30 mouse cellular contexts compared by ENCODE assay signal in genomic region chr6:99620471-99620870, GRCm38 (mm10). TPM values are rescaled to one million over a fixed set of nuclear protein-coding genes. Genes with fewer than 3 reads are reported as not detected.
A peak's percentile ranks its signal among the peaks of the same experiment; 100 is the strongest.
DNase-seq lines count a peak whose midpoint lies in the region; ATAC-seq and TF ChIP-seq lines count a peak whose summit lies in the region.
"Had no signal": no experiment of that assay in that cellular context is flagged by ENCODE, and none has a peak within 500 bp of the region (broad histone marks: within the 10 kb centered on the region; RNA-seq: fewer than 3 reads in every experiment).

No protein-coding gene starts in this region.

- 37% methylated on average over 7 of the region's 7 CpGs for WGBS in kidney, embryonic 16.5 days
- WGBS in limb, embryonic 14.5 days, result 31% methylated on average over 7 of the region's 7 CpGs
- 81% methylated on average over 7 of the region's 7 CpGs for WGBS in forebrain, embryonic 13.5 days

- no peak overlapping the region for H3K9ac ChIP-seq in kidney, embryonic 16.5 days (replicated peaks; ENCODE audit: low read length)
- no peak overlapping the region for H3K9ac ChIP-seq in limb, embryonic 14.5 days (ENCODE audit: low read depth, low read length, severe bottlenecking)
- H3K9ac ChIP-seq in forebrain, embryonic 13.5 days, result no peak overlapping the region
- H3K9ac ChIP-seq: forebrain, embryonic 12.5 days; heart, embryonic 13.5 days; hindbrain, embryonic 15.5 days; liver, embryonic 12.5 days; liver, postnatal 0 days had no signal

- H3K27ac ChIP-seq in kidney, embryonic 16.5 days (ENCODE audit: low read length), result peak overlapping the region; percentile 78; the same call in 1 of the 2 replicates
- no peak overlapping the region; the same call in 1 of the 2 replicates for H3K27ac ChIP-seq in limb, embryonic 14.5 days (replicated peaks; ENCODE audit: low read depth, low read length)
- no peak overlapping the region for H3K27ac ChIP-seq in forebrain, embryonic 13.5 days
- H3K27ac ChIP-seq: forebrain, embryonic 12.5 days; heart, adult 2 months; heart, embryonic 13.5 days; hindbrain, embryonic 10.5 days; hindbrain, embryonic 15.5 days; liver, embryonic 12.5 days had no signal

- H3K27me3 ChIP-seq in kidney, embryonic 16.5 days (ENCODE audit: insufficient read depth, low read length), result no peaks in the 10 kb centered on the region
- H3K27me3 ChIP-seq in limb, embryonic 14.5 days (ENCODE audit: control insufficient read depth, insufficient read depth, low read length), result no peaks in the 10 kb centered on the region
- no peaks in the 10 kb centered on the region for H3K27me3 ChIP-seq in forebrain, embryonic 13.5 days
- H3K27me3 ChIP-seq: forebrain, embryonic 12.5 days; heart, embryonic 13.5 days; liver, embryonic 12.5 days had no signal

- no peak overlapping the region for H3K4me2 ChIP-seq in kidney, embryonic 16.5 days (replicated peaks; ENCODE audit: low read depth, low read length)
- peak overlapping the region; percentile 5; the same call in 1 of the 2 replicates for H3K4me2 ChIP-seq in limb, embryonic 14.5 days (replicated peaks; ENCODE audit: low read depth, low read length, severe bottlenecking)
- no peak overlapping the region for H3K4me2 ChIP-seq in forebrain, embryonic 13.5 days
- H3K4me2 ChIP-seq: forebrain, embryonic 12.5 days; heart, embryonic 13.5 days; hindbrain, embryonic 15.5 days; liver, embryonic 12.5 days; midbrain, embryonic 11.5 days had no signal

- H3K36me3 ChIP-seq in kidney, embryonic 16.5 days (ENCODE audit: insufficient read depth, low read length), result no peaks in the 10 kb centered on the region
- peaks cover 5% of the 10 kb centered on the region; the same call in 1 of the 2 replicates for H3K36me3 ChIP-seq in limb, embryonic 14.5 days (ENCODE audit: control insufficient read depth, insufficient read depth, low read length)
- no peaks in the 10 kb centered on the region for H3K36me3 ChIP-seq in forebrain, embryonic 13.5 days (ENCODE audit: poor library complexity, severe bottlenecking)
- H3K36me3 ChIP-seq: forebrain, embryonic 12.5 days; heart, embryonic 13.5 days; hindbrain, embryonic 10.5 days; hindbrain, embryonic 15.5 days; liver, embryonic 12.5 days had no signal

- H3K9me3 ChIP-seq in kidney, embryonic 16.5 days (ENCODE audit: low read length), result no peaks in the 10 kb centered on the region
- no peaks in the 10 kb centered on the region for H3K9me3 ChIP-seq in limb, embryonic 14.5 days (ENCODE audit: control insufficient read depth, low read length)
- H3K9me3 ChIP-seq in forebrain, embryonic 13.5 days (replicated peaks), result no peaks in the 10 kb centered on the region
- H3K9me3 ChIP-seq: forebrain, embryonic 12.5 days; heart, embryonic 13.5 days; hindbrain, embryonic 10.5 days; hindbrain, embryonic 15.5 days; liver, embryonic 12.5 days had no signal

- no peak for DNase-seq in kidney, postnatal 14 days
- no peak for DNase-seq in limb, embryonic 14.5 days (ENCODE audit: low spot score)
- no peak for DNase-seq in embryo, embryonic 9.5 days (ENCODE audit: extremely low spot score)
- no peak for DNase-seq in urinary bladder, adult 2 months (ENCODE audit: low spot score)
- DNase-seq: adrenal gland, postnatal 25 days; cerebellum, adult 11-12 months; cerebellum, adult 9-11 months; gastrocnemius, postnatal 10 days; heart, adult 2 months; heart, postnatal 10 days; kidney, adult 18-20 months; layer of hippocampus, postnatal 36 days; left cerebral cortex, postnatal 4 days; liver, postnatal 0 days; right cerebral cortex, postnatal 25 days; thymus, adult 18-20 months; thymus, postnatal 25 days had no signal

- peaks cover 34% of the 10 kb centered on the region for H3K4me1 ChIP-seq in kidney, embryonic 16.5 days (ENCODE audit: insufficient read depth, low read length)
- peaks cover 36% of the 10 kb centered on the region for H3K4me1 ChIP-seq in limb, embryonic 14.5 days (ENCODE audit: control insufficient read depth, insufficient read depth, low read length)
- H3K4me1 ChIP-seq in forebrain, embryonic 13.5 days, result peaks cover 14% of the 10 kb centered on the region
- H3K4me1 ChIP-seq: liver, embryonic 12.5 days had no signal

- ATAC-seq in kidney, embryonic 16.5 days (ENCODE audit: low FRiP score, low TSS enrichment), result no peak
- peak; percentile 51 to 68; a peak in 2 of 4 replicates for ATAC-seq in hematopoietic stem cell, adult 5-6 weeks (replicated peaks in 1 of 2; ENCODE audit: insufficient read depth in 1 of 2, low FRiP score in 2 of 2, low TSS enrichment in 1 of 2, low read depth in 1 of 2, poor library complexity in 2 of 2, severe bottlenecking in 2 of 2)
- ATAC-seq in limb, embryonic 14.5 days (ENCODE audit: low FRiP score, low read depth), result no peak
- ATAC-seq in forebrain, embryonic 13.5 days, result no peak
- ATAC-seq: CD4-positive, CD25-positive, alpha-beta regulatory T cell, adult 4 months; inflammation-experienced regulatory T-cells, adult 6 months; liver, embryonic 12.5 days; liver, postnatal 0 days; lung, postnatal 0 days; midbrain, embryonic 16.5 days had no signal

- no peak for TF ChIP-seq POLR2A in limb, embryonic 14.5 days (IDR thresholded peaks at IDR 0.05; ENCODE audit: borderline replicate concordance, extremely low read depth, insufficient read depth, insufficient read length)

- H3K4me3 ChIP-seq in kidney, embryonic 16.5 days (ENCODE audit: low read length), result no peak overlapping the region
- no peak overlapping the region for H3K4me3 ChIP-seq in limb, embryonic 14.5 days (replicated peaks; ENCODE audit: low read length)
- H3K4me3 ChIP-seq in forebrain, embryonic 13.5 days, result no peak overlapping the region
- H3K4me3 ChIP-seq: forebrain, embryonic 12.5 days; heart, adult 2 months; heart, embryonic 13.5 days; hindbrain, embryonic 10.5 days; hindbrain, embryonic 15.5 days; liver, embryonic 12.5 days had no signal

RNA-seq across cellular contexts. Expression of gene Eif4e3, which starts 46.1 kb away (rescaled TPM):
- 17.6 and 18.5 TPM in 2 replicates for polyA plus RNA-seq in kidney, embryonic 16.5 days (2015; fragmentation: Nextera tagmentation; extraction: Ambion mirVana)
- 29.2 and 32.4 TPM in 2 replicates for total RNA-seq in hematopoietic stem cell, adult 5-6 weeks (2017)
- 17.4 and 19.8 TPM in 2 replicates for polyA plus RNA-seq in limb, embryonic 14.5 days (2012; rRNA removed)
- 14.6 and 17.7 TPM in 2 replicates for polyA plus RNA-seq in limb, embryonic 14.5 days (2014; fragmentation: Nextera tagmentation; extraction: Ambion mirVana)
- 42.9 and 47.3 TPM in 2 replicates for polyA plus RNA-seq in urinary bladder, adult 2 months (2012; rRNA removed)
- polyA plus RNA-seq in forebrain, embryonic 13.5 days (2015; fragmentation: Nextera tagmentation; extraction: Ambion mirVana), result 10.5 and 11.5 TPM in 2 replicates

RNA-seq across cellular contexts. Expression of gene Gm20696, which starts 46.1 kb away (rescaled TPM):
- polyA plus RNA-seq in kidney, embryonic 16.5 days (2015; fragmentation: Nextera tagmentation; extraction: Ambion mirVana), result 1.7 and 2.1 TPM in 2 replicates
- 1.9 and 9.3 TPM in 2 replicates for total RNA-seq in hematopoietic stem cell, adult 5-6 weeks (2017)
- 1.4 and 2.0 TPM in 2 replicates for polyA plus RNA-seq in limb, embryonic 14.5 days (2012; rRNA removed)
- 5.9 and 6.4 TPM in 2 replicates for polyA plus RNA-seq in limb, embryonic 14.5 days (2014; fragmentation: Nextera tagmentation; extraction: Ambion mirVana)
- polyA plus RNA-seq in urinary bladder, adult 2 months (2012; rRNA removed), result 1.2 and 2.5 TPM in 2 replicates
- 3.8 and 3.9 TPM in 2 replicates for polyA plus RNA-seq in forebrain, embryonic 13.5 days (2015; fragmentation: Nextera tagmentation; extraction: Ambion mirVana)

Comparison
In these comparisons a context has a peak if more than half of its experiments do, and no peak if none do; other contexts are left out.
1. ATAC-seq: peak in hematopoietic stem cell, adult 5-6 weeks (2 of 2); none in kidney, embryonic 16.5 days (single experiment), limb, embryonic 14.5 days (single experiment) and forebrain, embryonic 13.5 days (single experiment).